Mouse (Mus musculus) T-helper 1 cell (primary cell): ENCODE results near the gene Igf1r.

ENCODE experiments used
- in situ Hi-C: fragments of 300-600 bp; cut with MboI, MseI; formaldehyde crosslinking; loops from one replicate; pipeline ENCODE4 v1.15.1; 2025; ENCODE audit warnings: high pct_unique_total_duplicates

Gene Igf1r

GRCm38 (mm10) chr7:67952777-67953700 is at the start of gene Igf1r:
Gene Igf1r (plus strand): TSS chr7:67952827.
- in situ Hi-C loops = loop anchor here (5.0 kb wide), 1 partner anchor 151 kb away; no protein-coding TSS in a partner anchor

- in situ Hi-C loops = no loop called here
Measured at GRCm38 (mm10) chr7:67906358-67906757, 46.3 kb upstream of the Igf1r start.

- in situ Hi-C loops = no loop called here
Measured at GRCm38 (mm10) chr7:67907786-67908400, 44.7 kb upstream of the Igf1r start.

GRCm38 (mm10) chr7:67910528-67910927 is 42.1 kb upstream of the Igf1r start:
- in situ Hi-C loops = no loop called here

- in situ Hi-C loops = no loop called here
Measured at GRCm38 (mm10) chr7:67910947-67911346, 41.7 kb upstream of the Igf1r start.

- in situ Hi-C loops = no loop called here
Measured at GRCm38 (mm10) chr7:67911841-67912240, 40.8 kb upstream of the Igf1r start.

- in situ Hi-C loops = no loop called here
Measured at GRCm38 (mm10) chr7:67916960-67917359, 35.7 kb upstream of the Igf1r start.

- in situ Hi-C loops = no loop called here
Measured at GRCm38 (mm10) chr7:67917753-67918152, 34.9 kb upstream of the Igf1r start.

GRCm38 (mm10) chr7:67919467-67919866 is 33.2 kb upstream of the Igf1r start:
- in situ Hi-C loops = no loop called here

- in situ Hi-C loops = no loop called here
Measured at GRCm38 (mm10) chr7:67924215-67924614, 28.4 kb upstream of the Igf1r start.

GRCm38 (mm10) chr7:67930132-67930531 is 22.5 kb upstream of the Igf1r start:
- in situ Hi-C loops = no loop called here

- in situ Hi-C loops = no loop called here
Measured at GRCm38 (mm10) chr7:67936801-67937200, 15.8 kb upstream of the Igf1r start.

- in situ Hi-C loops = no loop called here
Measured at GRCm38 (mm10) chr7:67943805-67944204, 8.8 kb upstream of the Igf1r start.

GRCm38 (mm10) chr7:67946901-67947300 is 5.7 kb upstream of the Igf1r start:
- in situ Hi-C loops = no loop called here

GRCm38 (mm10) chr7:67950346-67950814 is 2.2 kb upstream of the Igf1r start:
- in situ Hi-C loops = loop anchor here (5.0 kb wide), 1 partner anchor 148 kb away; no protein-coding TSS in a partner anchor

GRCm38 (mm10) chr7:67950815-67951531 is 1.7 kb upstream of the Igf1r start:
- in situ Hi-C loops = loop anchor here (5.0 kb wide), 1 partner anchor 149 kb away; no protein-coding TSS in a partner anchor

- in situ Hi-C loops = loop anchor here (5.0 kb wide), 1 partner anchor 149 kb away; no protein-coding TSS in a partner anchor
Measured at GRCm38 (mm10) chr7:67951532-67952035, 1.0 kb upstream of the Igf1r start.

- in situ Hi-C loops = loop anchor here (5.0 kb wide), 1 partner anchor 150 kb away; no protein-coding TSS in a partner anchor
Measured at GRCm38 (mm10) chr7:67952036-67952681, 468 bp upstream of the Igf1r start.

- in situ Hi-C loops = loop anchor here (5.0 kb wide), 1 partner anchor 152 kb away; no protein-coding TSS in a partner anchor
Measured at GRCm38 (mm10) chr7:67953764-67954242, 1.2 kb downstream of the Igf1r start.

- in situ Hi-C loops = loop anchor here (5.0 kb wide), 2 partner anchors 152 to 178 kb away; no protein-coding TSS in a partner anchor
Measured at GRCm38 (mm10) chr7:67954591-67955185, 2.1 kb downstream of the Igf1r start.
